Mouse (Mus musculus): ENCODE results near the gene Fbxo44.

DNA sequence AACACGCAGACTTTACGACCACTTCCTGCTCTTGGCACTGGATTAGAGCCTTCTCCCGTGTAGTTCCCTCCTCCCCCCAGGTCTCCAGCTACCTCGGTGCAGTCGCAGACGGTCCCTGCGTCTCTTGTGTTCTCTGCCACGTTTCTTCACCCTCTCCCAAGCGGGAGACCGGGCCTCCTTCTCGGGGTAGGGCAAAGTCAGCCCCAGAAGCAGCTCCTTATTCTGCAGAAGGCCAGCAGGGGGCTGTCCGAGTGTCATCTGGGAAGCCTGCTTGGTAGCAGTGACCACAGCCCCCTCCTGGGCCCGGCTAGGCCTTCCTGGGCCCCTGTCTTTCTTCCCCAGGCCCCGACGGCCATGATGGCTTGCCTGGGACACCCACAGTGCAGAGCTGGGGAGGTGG lies 44.8 kb downstream of the Fbxo44 start:
- TF ChIP-seq EP300 (IDR thresholded peaks at IDR 0.05) (no peak), CTCF (IDR thresholded peaks at IDR 0.05) (peak; percentile 62)
